Mouse (Mus musculus) lung, postnatal 25 days (tissue): ENCODE measurements at regions not wholly inside any gene's neighbourhood (a gene's known extent, or its start where the extent isn't known, plus 50 kb on each side); places are given as distances from the start of the nearest gene placed in this dataset.

Experiments
- DNase-seq: peaks from one replicate; pipeline ENCODE4 v3.0.0; 2022; ENCODE audit warnings: low spot score

GRCm38 (mm10) chr1:92731353-92732282 lies 83.0 kb upstream of the Otos start:
- no peak for DNase-seq

GRCm38 (mm10) chr1:92730576-92730975 lies 81.9 kb upstream of the Otos start:
- DNase-seq, result no peak

GRCm38 (mm10) chr1:92727961-92728360 lies 79.3 kb upstream of the Otos start:
- no peak for DNase-seq

- DNase-seq, result no peak
Measured at GRCm38 (mm10) chr1:92727371-92727770, 78.7 kb upstream of the Otos start.

- no peak for DNase-seq
Measured at GRCm38 (mm10) chr1:92726341-92726740, 77.7 kb upstream of the Otos start.

GRCm38 (mm10) chr1:92724135-92724534 lies 75.5 kb upstream of the Otos start:
- no peak for DNase-seq

GRCm38 (mm10) chr1:92720567-92720966 lies 71.9 kb upstream of the Otos start:
- no peak for DNase-seq

- DNase-seq, result no peak
Measured at GRCm38 (mm10) chr1:92719864-92720263, 71.2 kb upstream of the Otos start.

- DNase-seq, result no peak
Measured at GRCm38 (mm10) chr1:92718108-92718507, 69.5 kb upstream of the Otos start.

GRCm38 (mm10) chr1:92714725-92715324 lies 66.2 kb upstream of the Otos start:
- DNase-seq, result no peak

- DNase-seq, result no peak
Measured at GRCm38 (mm10) chr1:92712366-92712765, 63.7 kb upstream of the Otos start.

GRCm38 (mm10) chr1:92710321-92710839 lies 61.7 kb upstream of the Otos start:
- DNase-seq, result no peak

- no peak for DNase-seq
Measured at GRCm38 (mm10) chr1:92709190-92709850, 60.7 kb upstream of the Otos start.

GRCm38 (mm10) chr1:92707917-92708897 lies 59.6 kb upstream of the Otos start:
- no peak for DNase-seq

GRCm38 (mm10) chr1:92707441-92707840 lies 58.8 kb upstream of the Otos start:
- no peak for DNase-seq

- DNase-seq, result no peak
Measured at GRCm38 (mm10) chr1:92703903-92704302, 55.3 kb upstream of the Otos start.

GRCm38 (mm10) chr1:92703270-92703669 lies 54.6 kb upstream of the Otos start:
- no peak for DNase-seq

GRCm38 (mm10) chr1:92700107-92700506 lies 51.5 kb upstream of the Otos start:
- DNase-seq, result no peak

- DNase-seq, result no peak
Measured at GRCm38 (mm10) chr1:92699697-92700096, 51.1 kb upstream of the Otos start.

GRCm38 (mm10) chr1:92699048-92699447 lies 50.4 kb upstream of the Otos start:
- peak; percentile 43 for DNase-seq

- no peak for DNase-seq
Measured at GRCm38 (mm10) chr1:92698541-92698940, 49.9 kb upstream of the Otos start.
